Mouse (Mus musculus) lung, postnatal 10 days (tissue): ENCODE data around the gene Ap2m1.
A peak's percentile ranks its signal among the peaks of the same experiment; 100 is the strongest.
"Not testable (repeated sequence)": the region's sequence is repeated elsewhere in the genome, so short reads cannot be mapped to it uniquely, and the experiment has no call there.

ENCODE experiments used
- DNase-seq: peaks from one replicate; pipeline ENCODE4 v3.0.0; 2021

The Ap2m1 gene

DNA sequence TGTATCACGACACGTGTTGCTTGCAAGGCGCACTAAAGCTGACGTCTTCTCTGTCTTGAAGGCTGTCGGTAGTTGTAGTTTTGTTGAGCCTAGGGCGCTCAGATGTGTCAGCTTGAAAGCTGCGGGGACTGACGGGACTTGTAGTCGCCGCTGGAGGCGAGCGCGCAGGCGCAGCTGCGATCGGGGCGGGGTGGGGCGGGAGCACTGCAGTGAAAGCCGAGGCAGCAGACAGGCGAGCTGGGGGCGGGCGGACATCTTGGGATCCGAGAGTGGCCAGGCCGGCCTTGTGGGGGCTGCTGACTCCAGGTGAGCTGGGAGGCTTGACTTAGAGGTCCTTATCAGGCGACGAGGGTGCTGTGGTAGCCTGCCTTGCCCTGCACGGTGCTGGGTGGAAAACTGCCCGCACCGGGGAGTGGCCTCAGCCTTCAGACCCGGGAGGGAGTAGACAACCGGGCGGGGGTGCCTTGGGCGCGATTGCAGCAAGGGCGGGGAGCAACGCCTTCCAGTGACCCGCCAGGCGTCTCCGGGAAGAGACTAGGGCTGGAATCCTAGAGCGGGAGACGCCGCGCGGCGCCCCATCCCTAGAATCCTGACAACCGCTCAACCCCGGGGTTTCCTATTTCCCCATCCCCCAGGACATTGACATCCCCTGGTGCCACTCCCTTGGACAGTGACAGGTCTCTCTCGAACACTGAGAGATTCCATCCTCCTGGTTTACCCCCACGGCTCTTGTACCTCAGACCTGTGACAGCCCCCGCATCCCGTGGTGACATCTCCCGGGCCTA is at the start of gene Ap2m1:
Gene Ap2m1, plus strand, starts transcription at position 183 of the 785 bp plus-strand sequence.
- peak; percentile 97 for DNase-seq

DNA sequence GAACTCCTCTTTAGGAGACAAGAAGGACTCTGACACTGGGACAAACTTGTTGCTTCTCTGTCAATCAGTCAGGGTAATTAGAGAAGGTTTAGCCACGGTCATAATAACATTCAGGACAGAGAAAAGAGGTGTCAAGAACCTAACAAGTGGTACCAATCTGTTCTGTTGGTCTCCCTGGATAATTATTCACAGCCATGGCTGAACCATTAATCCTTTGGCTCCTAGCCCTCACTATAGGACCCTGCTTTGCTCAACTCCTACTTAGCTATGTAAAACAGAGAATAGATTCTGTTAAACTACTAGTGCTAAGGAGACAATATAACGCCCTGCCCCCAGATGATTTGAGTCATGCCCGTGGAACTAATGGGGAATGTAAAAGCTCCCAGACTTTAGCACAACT is 49.2 kb upstream of the Ap2m1 start:
- no peak for DNase-seq

DNA sequence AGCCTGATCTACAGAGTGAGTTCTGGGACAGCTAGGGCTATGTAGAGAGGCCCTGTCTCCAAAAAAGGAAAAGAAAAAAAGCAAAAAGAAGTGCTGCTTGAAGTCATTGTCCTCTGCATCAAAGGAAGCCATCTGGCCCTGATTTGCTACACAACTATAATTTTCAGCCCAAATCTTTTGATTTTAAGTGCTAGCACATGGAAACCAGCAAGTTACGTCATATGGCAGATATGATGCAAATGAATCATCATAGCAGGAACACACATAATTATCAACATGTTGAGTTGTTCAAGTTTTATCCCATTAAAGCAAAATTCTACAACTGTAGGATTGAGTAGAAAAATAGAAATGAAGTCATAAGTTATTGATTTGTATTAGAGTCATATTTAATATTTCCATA is 47.1 kb upstream of the Ap2m1 start:
- DNase-seq, result no peak

DNA sequence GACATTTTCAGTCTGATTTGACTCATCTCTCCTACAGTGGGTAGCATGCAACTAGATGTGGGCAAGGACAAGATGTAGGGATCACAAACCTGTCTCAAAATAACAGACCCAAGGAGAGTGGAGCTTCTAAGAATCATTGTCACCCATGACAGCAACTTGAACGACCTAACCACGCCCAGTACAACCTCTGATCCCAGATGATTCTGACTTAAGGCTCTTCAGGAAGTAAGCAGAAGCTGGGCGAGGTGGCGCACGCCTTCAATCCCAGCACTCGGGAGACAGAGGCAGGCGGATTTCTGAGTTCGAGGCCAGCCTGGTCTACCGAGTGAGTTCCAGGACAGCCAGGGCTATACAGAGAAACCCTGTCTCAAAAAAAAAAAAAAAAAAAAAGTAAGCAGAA is 46.5 kb upstream of the Ap2m1 start:
- not testable (repeated sequence) for DNase-seq

DNA sequence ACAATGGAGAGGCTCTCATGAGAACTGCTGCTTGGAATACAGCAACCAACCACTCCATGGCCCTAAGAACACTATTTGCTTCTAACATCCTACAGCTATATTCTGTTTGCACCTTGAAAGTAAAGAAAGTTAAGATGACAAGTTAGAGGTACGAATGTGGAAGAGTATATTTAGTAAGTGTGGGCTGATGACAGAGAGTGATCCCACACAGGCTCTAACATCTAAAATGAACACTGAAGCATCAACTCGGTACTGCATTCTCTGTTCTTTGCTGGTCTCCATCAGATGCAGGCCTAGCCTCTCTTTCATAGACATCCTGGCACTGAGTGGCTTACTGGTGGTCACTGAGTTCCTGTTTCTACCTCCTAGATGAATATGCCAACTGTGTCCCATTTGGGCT is 46.0 kb upstream of the Ap2m1 start:
- DNase-seq, result no peak

DNA sequence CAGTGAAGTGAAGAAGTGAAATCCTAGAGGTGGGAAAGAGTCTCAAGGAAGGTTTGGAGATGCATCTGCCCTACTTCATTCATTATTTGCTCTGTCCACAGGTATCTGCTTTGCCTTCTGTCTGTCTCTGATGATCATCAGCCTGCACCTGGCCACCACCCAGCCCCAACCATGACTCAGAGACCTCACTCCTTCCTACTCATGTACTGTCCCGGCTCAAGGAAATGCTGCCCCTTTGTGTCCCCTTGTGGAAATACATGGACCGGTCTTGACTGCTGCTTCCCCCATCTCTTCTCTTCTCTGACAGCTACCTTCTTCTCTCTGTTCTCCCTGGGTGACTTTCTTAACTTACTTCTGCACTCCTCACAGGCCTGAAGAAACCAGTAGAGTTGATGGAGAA is 44.7 kb upstream of the Ap2m1 start:
- no peak for DNase-seq

DNA sequence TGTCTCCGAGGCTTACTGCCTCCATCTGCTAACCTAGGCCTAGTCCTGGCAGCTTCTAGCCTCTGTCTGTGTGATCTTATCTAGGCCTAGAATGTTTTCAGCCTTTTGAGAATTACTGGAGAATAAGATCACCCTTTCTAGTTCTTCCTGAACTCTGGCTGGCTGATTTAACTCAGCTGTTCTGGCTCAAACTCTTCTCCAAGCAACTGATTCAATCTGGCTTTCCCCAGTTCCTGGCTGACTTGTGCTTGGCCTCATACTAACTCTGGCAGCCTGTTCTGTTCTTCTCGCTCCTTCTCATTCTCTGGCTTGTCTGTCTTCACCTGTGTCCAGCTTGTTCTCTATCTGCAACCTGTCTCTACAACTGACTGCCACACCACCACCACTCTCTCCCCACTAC is 44.0 kb upstream of the Ap2m1 start:
- DNase-seq, result no peak

DNA sequence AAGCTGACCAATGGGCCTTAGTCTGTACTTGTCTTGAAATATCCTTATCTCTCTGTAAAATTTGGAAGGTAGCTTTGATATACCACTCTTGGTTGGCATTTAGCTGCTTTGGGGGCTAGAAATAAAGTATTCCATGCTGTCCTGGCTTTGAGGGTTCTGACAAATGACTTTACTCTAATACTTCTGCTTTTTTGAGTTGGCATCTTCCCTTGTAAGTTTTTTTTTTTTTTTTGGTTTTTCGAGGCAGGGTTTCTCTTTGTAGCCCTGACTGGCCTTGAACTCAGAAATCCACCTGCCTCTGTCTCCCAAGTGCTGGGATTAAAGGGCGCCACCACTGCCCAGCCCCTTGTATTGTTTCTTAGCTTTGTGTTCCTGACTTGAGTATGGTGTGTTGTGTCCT is 41.8 kb upstream of the Ap2m1 start:
- DNase-seq, result no peak

DNA sequence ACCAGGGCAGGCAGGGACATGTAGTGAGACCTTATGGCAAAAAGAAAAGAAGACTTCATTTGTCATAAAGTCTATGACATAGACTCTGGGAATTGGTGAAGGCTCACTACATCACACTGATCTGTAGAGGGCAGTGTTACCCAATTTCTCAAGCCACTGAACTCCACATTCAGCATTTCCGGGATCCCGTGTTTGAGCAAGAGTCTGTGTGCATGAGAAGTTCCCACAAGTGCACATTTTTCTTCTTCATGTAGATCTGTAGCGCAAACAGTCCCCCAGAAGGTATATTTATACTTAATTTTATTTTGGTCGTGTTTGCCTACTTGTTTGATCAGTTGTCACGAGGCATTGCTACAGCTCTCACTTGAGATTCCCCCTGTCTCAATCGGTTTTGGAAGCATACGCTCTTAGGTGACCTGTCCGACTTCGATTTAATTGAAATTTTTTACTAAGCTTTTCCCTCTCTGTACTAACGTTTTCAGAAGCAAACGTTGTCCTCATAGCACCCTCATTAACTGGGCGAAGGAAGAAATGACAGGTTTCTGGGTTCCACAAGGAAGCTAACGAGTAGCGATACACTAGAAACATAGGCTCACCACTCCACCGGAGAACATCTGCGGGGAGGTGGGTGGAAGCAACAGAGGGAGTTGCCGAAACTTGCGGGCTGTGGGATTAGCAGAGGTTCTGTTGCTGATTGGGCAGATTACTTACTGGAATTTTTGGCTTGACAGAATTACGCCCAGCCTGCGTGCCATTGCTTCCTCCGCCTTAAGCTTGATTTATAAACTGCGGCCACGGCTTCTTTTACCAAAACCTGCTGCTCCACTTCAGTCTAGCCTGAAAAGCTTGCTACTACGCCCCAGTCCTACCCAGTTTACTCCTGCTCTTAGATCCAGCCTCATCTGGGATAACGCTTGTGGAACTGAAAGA is 38.3 kb upstream of the Ap2m1 start:
- DNase-seq, result peak; percentile 79

DNA sequence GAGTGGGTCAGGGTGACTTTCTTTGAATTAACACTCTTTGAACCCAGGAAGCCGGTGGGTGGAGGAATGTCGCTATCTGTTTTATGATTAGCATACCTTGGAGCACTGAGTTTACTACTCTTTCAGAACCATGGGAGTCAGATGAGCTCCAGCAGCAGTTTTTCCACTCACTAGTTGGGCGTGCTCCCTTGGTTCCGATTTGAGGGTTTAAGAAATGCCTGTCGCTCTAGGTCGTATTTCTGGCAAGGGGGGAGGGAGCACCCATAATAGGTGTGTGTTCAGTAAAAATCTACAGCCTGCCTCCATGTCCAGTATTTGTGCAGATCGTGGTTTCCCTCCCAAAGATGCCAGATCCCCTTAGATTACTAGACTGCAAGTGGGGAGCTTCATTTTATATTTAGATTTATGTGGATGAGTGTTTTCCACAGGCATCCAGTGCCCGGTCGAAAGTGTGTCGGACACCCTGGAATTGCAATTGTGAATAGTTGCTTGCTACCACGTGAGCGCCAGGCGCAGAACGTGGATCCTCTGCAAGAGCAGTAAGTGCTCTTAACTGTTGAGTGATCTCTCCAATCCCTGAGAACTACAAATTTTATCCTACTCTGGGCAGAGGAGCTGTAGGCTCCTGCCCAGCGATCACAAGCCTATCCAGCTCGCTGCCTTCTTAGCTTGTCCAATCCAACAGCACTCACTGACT is 37.1 kb upstream of the Ap2m1 start:
- no peak for DNase-seq

DNA sequence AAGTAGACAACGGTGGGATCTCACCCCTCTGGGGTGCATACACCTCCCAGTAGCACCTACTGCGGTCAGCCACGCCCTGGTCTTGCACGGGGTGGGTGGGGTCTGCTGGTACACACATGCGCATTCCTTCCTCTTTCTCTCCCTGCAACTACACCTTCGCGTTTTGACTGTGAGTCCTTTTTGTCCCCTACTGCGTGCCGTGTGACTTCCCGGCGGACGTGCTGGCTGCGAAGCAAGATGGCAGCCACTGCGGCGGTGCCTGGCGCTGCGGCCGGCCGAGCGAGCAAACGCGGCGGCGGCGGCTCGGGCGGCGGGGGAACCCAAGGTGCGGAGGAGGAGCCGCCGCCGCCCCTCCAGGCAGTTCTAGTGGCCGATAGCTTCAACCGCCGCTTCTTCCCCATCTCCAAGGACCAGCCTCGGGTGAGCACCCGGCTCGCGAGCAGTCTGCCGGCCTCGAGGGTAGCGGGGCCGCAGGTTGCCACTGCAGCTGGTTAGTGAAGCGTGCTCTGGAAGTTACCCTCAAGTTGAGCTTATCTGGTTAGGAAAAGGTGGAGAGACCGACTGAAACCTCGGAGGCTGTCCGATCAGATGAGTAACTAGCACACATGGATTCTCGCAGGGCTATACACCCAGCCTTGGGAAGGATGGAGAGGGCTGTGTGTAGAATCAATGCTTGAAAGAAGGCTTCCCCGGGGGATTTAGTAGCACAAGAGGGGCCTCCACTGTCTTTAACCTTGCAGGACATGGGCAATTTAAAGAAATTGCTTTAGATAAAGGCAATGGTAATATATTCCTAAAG is 36.4 kb upstream of the Ap2m1 start, which contains the start of gene Eif2b5:
Gene Eif2b5, plus strand, starts transcription at position 141 of the 799 bp plus-strand sequence.
- DNase-seq, result peak; percentile 96

DNA sequence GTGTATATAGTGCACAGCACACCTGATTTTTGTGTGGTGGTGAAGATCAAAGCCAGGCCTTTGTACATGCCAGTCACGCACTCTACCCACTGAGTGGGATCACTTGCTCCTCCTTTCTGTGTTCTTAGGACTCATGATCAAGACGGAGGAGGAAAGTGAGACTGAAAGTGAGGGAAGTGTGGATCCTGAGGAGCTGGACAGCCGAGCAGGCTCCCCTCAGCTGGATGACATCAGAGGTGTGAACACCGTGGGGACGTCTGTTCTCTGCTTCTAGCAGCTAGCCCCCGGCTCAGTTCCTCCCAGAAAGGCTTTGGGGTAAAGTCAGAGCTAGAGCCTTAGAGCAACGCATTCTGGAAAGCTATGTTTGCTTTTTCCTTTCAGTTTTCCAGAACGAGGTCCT is 29.3 kb upstream of the Ap2m1 start:
- DNase-seq, result no peak

DNA sequence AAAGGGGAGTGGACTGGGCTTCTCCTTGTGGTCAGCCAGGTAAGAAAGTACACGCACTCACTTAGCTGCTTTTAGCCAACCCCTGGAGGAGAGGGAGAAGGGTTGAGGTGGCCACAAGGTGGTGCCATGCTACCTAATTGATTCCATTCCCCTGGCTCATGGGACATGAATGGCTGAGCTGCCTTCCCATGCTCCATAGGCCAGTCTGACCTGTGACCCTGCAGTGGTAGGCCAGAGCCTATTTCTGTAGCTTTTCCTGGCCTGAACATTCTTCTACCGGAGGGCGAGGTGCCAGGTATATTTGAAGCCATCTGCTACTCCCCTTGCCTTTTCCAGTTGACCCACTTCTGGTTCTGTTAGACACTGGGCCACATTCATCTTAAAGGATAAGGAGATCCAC is 25.9 kb upstream of the Ap2m1 start:
- peak; percentile 61 for DNase-seq

DNA sequence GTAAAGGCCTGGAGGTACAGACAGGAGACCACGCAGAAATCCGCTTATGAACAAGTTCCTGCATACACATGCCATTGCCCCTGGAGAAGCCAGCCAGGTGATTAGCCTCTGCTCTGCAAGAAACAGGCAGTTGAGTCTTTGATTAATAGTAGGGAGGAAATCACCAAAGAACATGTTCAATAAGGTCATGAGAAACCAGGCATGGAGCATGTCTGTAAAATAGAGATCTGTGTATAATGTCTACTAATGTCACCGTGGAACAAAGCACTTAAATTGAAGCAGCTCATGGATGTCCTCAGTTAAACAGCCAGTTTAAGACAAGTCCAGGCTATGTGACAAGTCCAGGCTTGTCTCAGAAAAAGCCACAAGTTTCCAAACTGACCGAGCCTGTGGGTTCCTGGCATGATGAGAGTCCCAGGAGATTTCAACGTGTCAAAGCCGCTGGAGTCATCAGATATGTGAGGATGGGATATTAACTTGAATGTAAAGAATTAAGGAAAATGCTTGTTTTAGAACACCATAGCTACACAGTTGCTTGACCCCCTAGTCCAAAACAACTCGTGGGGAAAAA is 23.9 kb upstream of the Ap2m1 start:
- DNase-seq, result no peak

DNA sequence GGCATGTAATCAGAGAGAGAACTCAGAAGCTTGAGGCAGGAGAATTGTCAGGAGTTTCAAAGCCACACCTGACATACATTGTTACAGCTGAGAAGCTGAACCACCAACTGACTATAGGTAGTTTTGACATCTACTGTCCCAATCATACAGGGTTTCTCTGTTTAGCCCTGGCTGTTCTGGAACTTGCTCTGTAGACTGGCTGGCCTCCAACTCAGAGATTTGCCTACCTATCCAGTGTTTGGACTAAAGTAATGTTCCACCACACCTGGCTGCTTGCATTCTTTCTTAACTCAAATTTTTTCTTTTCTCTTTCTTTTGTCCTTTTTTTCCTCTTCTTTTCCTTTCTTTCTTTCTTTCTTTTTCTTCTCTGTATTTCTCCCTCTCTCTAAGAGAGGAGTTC is 19.2 kb upstream of the Ap2m1 start:
- DNase-seq, result no peak

DNA sequence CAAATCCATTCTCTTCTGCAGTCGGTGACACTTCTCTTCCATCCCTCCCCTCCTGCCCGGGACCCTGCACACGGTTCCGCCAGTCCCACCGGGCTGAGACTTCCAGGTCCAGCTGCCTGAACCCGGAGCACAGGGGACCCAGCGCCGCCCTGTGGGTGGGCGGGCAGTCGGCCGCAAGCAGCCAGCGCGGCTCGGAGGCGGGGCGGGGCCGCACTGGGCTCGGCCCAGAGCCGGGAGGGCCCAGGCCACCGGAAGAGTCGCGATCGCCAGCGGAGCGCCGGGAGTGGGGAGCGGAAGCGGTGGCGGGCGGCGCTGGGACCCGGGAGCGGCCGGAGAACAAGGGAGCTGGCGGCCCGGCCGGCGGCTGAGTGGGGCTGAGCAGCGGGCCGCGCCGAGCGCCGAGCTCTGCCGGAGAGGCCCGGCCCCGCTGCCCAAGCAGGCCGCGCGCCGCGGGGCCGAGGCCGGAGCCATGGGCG is 18.5 kb upstream of the Ap2m1 start, which contains the start of gene Dvl3:
Gene Dvl3, plus strand, starts transcription at position 257 of the 476 bp plus-strand sequence.
- DNase-seq, result peak; percentile 95

DNA sequence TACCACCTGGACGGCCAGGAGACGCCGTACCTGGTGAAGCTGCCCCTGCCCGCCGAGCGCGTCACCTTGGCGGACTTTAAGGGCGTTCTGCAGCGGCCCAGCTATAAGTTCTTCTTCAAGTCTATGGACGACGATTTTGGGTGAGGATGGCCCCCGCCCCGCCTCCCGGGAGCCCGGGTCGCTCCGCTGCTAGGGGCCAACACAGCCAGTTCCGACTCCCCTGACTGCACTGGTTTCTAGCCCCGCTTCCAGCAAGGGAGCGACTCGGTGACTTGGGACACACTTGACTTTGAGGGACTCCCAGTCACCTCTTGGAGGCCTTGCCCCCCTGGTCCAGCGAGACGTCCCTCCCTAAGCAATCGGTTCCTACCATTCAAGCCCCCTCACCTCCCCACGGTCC is 18.1 kb upstream of the Ap2m1 start:
- DNase-seq, result peak; percentile 42

DNA sequence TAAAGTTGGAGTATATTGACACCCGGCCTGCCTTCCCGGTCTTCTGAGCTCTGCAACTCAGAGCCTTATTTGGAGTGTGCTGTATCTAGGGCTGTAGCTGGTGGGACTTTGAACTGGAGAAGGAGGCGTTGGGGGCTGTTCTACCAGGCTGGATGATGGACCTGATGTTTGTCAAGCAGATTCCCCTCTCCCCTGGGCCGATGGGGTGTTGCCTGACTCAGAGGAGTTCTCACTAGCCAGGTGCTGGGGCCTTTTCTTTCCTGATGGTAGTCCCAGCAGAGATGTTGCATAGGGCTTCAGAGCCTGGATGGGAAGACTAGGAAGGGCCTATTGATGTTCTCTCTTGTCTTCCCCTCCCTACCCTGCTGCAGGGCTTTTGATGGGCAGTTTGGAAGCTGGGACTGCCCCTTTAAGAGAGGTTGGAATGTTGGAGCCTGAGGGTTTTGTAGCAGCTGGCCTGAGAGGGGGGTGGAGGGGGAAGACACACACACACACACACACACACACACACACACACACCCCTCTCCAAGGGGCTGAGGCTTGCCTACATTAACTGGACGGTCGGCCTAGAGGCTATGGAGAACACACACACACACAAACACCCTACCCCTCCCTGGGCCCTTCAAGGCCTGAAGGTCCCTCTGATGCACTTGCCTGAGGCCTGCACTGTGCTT is 17.4 kb upstream of the Ap2m1 start:
- peak; percentile 69 for DNase-seq

DNA sequence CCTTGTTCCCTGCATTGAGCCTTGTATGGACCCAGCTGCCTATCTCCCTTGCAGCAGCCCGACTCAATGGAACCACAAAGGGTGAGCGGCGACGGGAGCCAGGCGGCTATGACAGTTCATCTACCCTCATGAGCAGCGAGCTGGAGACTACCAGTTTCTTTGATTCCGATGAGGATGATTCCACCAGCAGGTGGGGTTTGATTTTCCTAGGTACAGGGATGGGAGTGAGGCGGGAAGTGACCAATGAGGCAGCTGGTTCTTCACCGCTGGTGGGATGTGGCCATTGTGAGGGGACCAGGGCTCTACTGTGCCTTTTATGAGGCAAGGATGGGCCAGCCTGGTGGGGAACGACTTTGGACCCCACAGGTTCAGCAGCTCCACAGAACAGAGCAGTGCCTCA is 11.4 kb upstream of the Ap2m1 start:
- DNase-seq, result no peak

DNA sequence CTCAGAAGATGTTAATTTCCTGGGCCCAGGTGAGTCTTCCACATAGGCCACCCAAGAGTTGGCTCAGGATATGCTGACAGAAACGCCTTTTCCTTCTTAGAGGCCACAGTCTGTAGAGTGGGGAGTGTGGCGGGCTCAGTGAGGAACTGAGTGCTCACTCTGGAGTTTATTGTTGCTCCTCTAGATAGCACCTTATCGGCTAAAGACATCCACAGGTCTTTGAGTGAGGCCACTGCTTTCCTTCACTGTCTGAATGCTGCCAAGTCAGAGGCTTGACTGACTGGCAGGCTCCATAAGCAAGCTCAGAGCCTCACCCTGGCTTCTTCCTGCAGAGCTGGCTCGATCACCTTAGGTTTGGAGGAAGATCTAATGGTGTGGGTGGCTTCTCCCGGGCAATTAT is 6.5 kb upstream of the Ap2m1 start:
- DNase-seq, result no peak

DNA sequence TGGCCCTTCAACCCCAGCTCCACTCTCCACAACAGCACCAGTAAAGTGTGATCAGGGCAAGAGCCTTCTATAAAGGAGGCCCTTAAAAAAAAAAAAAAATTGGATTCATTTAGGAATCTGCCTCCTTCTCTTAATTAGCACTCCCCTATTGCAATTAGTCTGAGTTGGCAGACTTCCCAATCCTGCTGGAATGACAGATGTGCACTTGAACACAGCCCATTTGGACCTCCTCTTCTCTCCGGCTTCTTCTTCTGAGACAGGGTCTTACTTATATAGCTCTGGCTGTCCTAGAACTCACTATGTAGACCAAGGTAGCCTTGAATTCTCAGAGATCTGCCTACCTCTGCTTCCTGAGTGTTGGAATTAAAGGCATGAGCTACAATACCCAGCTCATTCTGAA is 5.9 kb upstream of the Ap2m1 start:
- DNase-seq, result no peak
